Mouse (Mus musculus): ENCODE measurements around the gene Rbmy. TPM values are rescaled to one million over a fixed set of nuclear protein-coding genes. Genes with fewer than 3 reads are reported as not detected.
"Not testable (repeated sequence)": the region's sequence is repeated elsewhere in the genome, so short reads cannot be mapped to it uniquely, and the experiment has no call there.

Gene Rbmy
- not detected for total RNA-seq (2021)
- long read RNA-seq, experiment 1: 0 reads
- long read RNA-seq, experiment 2: 0 reads

DNA sequence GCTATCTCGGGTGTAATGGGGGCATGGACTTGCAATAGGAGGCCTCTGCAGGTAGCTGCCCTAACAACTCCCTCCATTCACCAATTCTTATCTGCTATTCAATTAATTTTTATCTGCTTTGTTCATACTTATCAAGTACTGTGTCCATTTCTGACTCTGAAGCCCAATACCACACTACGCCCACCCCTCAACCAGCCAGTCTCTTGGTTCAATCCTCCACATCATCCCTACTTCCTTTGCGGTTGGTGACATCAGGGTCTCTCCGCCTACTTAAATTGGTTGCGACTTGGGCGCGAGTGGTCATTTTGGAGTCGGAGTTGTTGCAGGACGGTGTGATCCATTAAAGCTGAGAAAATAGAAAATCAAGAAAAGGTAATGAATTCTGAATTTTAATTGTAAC lies at the start of gene Rbmy, which contains the start of gene Gm10256:
TSS of gene Rbmy (plus strand) at position 301 of the 400 bp plus-strand sequence.
TSS of gene Gm10256 (plus strand) at position 320 of the 400 bp plus-strand sequence.
- not testable (repeated sequence) for DNase-seq (ENCODE audit: low spot score)

DNA sequence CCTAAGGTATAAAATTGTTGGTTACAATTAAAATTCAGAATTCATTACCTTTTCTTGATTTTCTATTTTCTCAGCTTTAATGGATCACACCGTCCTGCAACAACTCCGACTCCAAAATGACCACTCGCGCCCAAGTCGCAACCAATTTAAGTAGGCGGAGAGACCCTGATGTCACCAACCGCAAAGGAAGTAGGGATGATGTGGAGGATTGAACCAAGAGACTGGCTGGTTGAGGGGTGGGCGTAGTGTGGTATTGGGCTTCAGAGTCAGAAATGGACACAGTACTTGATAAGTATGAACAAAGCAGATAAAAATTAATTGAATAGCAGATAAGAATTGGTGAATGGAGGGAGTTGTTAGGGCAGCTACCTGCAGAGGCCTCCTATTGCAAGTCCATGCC lies 34.4 kb upstream of the Rbmy start, which contains the start of gene Gm4064:
TSS of gene Gm4064 (minus strand) at position 101 of the 400 bp plus-strand sequence.
- not testable (repeated sequence) for DNase-seq (ENCODE audit: low spot score)

Other genes with a start within 250 kb of the Rbmy start
- gene H2al2c, start 231.6 kb upstream of the Rbmy start, total RNA-seq (2021): not detected
- gene Sry, start 167.0 kb upstream of the Rbmy start, total RNA-seq (2021): not detected
- not detected for gene H2al2b, start 110.0 kb upstream of the Rbmy start, total RNA-seq (2021)
- not detected for gene Gm4064, start 34.5 kb upstream of the Rbmy start, total RNA-seq (2021)
- not detected for gene Gm10256, start within 50 bp of the Rbmy start, total RNA-seq (2021)
- not detected for gene Gm10352, start 70.3 kb downstream of the Rbmy start, total RNA-seq (2021)
- not detected for gene Gm29289, start 101.9 kb downstream of the Rbmy start, total RNA-seq (2021)